Mouse (Mus musculus) heart, embryonic 10.5 days (tissue): ENCODE measurements at regions not wholly inside any gene's neighbourhood (a gene's known extent, or its start where the extent isn't known, plus 50 kb on each side); places are given as distances from the start of the nearest gene placed in this dataset.

ENCODE experiments used
- DNase-seq: peaks from one replicate; pipeline ENCODE4 v3.0.0-alpha.2; 2017; ENCODE audit warnings: low spot score
- H3K27ac ChIP-seq: fragments of 300-500 bp; sonication (generic); 2 replicates; pipeline ENCODE4 v1.5.1; 2016; ENCODE audit warnings: mild to moderate bottlenecking
- H3K27me3 ChIP-seq: fragments of 300-500 bp; sonication (generic); 2 replicates; pipeline ENCODE4 v1.6.1; 2016; ENCODE audit warnings: mild to moderate bottlenecking; ENCODE audit not compliant: poor library complexity, insufficient read depth, severe bottlenecking
- H3K36me3 ChIP-seq: fragments of 300-500 bp; sonication (generic); 2 replicates; pipeline ENCODE4 v1.6.1; 2016; ENCODE audit warnings: mild to moderate bottlenecking, moderate library complexity
- H3K4me1 ChIP-seq: fragments of 300-500 bp; sonication (generic); 2 replicates; pipeline ENCODE4 v1.6.1; 2016; ENCODE audit warnings: mild to moderate bottlenecking
- H3K4me3 ChIP-seq: fragments of 300-500 bp; sonication (generic); 2 replicates; pipeline ENCODE4 v1.5.1; 2016; ENCODE audit warnings: mild to moderate bottlenecking, moderate library complexity
- H3K9me3 ChIP-seq: fragments of 300-500 bp; sonication (generic); 2 replicates; pipeline ENCODE4 v1.6.1; 2016; ENCODE audit warnings: mild to moderate bottlenecking, moderate library complexity
- WGBS: fragments of 180-500 bp; shearing (Covaris S2); methylation state at CpG from one replicate; pipeline ENCODE4 v1.1.7; 2016; 5-methylcytosine and 5-hydroxymethylcytosine counted together

DNA sequence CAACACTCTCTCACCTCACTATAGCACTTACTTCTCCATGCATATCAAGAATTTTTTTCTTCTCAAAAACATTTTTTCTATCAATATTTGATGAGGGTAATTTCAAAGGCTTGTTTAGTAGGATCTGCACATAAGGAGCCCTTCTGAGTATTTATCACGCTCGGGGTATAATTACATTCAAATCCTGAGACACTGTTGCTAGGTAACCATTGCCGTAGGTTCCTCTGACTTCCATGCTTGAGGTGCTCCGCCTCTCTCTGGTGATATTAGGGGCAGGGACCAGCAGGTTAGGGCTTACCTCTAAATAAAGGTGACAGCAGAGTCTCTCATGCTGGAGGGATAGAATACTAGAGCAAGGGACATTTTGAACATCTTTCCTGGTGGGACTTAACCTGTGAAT, 54.4 kb upstream of the 9630041A04Rik start:
- H3K36me3 ChIP-seq = no peaks in the 10 kb centered on the region
- H3K4me1 ChIP-seq = no peaks in the 10 kb centered on the region
- H3K4me3 ChIP-seq = no peak overlapping the region
- H3K27ac ChIP-seq = no peak overlapping the region
- no peak for DNase-seq
- WGBS = 74% methylated on average over 4 of the region's 4 CpGs
- H3K27me3 ChIP-seq = no peaks in the 10 kb centered on the region
- H3K9me3 ChIP-seq = no peaks in the 10 kb centered on the region

DNA sequence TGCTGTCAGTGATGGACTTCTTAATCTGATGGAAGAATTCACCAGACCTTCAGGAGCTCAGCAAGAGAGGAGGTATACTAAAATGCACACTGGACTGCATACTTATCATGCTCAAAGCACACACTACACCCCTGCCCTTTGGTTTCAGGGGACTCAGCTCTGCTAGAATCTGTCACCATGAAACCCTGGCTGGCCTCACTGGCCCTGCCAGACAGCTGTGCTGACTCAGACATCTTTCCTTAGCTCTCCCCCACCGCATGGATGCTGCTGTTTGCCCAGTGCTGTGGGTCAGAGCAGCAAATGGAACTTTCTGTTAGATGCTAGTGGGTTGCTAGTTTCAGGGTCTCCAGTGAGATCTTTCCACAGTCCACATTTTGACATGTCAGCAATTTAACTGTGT, 64.9 kb upstream of the 9630041A04Rik start:
- H3K36me3 ChIP-seq = no peaks in the 10 kb centered on the region
- no peaks in the 10 kb centered on the region for H3K4me1 ChIP-seq
- 70% methylated on average over 1 of the region's 1 CpGs for WGBS
- no peaks in the 10 kb centered on the region for H3K9me3 ChIP-seq
- no peaks in the 10 kb centered on the region for H3K27me3 ChIP-seq
- DNase-seq = no peak
- no peak overlapping the region for H3K27ac ChIP-seq
- no peak overlapping the region for H3K4me3 ChIP-seq

DNA sequence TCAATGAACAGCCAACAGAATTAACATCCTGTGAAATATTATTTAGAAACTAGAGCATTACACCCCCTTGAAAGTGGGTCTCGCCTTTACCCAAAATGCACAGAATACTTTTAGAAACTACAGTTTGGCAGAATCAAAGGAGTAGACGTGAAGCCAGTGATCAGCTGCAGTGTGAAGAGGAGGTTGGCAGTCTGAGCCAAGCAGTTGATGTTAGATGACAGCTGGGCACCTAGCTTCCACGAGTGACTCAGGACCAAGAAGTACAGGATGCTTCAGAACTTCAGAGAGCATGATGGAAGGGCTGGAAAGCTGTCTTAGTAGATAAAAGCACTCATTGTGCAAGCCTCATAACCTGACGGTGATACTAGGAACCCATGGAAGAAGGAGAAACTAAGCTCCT, 65.6 kb upstream of the 9630041A04Rik start:
- no peaks in the 10 kb centered on the region for H3K27me3 ChIP-seq
- H3K36me3 ChIP-seq = no peaks in the 10 kb centered on the region

DNA sequence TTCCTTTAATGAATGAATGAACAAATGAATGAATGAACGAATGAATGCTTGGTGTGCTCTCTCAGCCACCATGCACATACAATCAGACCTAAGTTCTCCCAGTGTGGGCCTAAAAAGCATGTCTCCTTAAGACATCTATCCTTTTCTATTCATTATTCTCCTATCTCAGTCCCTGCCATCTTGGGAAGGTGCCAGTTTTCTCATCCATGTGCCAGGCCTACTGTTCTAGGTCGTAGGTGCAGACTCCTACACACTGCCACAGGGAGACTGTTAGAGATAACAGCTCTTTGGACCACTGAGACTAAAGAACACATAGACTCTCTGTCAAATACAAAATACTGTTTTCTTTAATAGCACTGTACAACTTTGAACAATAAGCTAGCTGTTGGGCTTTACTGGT, 66.2 kb upstream of the 9630041A04Rik start:
- WGBS = 71% methylated on average over 2 of the region's 2 CpGs
- no peaks in the 10 kb centered on the region for H3K27me3 ChIP-seq
- no peaks in the 10 kb centered on the region for H3K4me1 ChIP-seq
- no peaks in the 10 kb centered on the region for H3K36me3 ChIP-seq
- no peak for DNase-seq
- no peak overlapping the region for H3K27ac ChIP-seq
- H3K4me3 ChIP-seq = no peak overlapping the region
- H3K9me3 ChIP-seq = no peaks in the 10 kb centered on the region

More for the DNA sequence above, 65.6 kb upstream of the 9630041A04Rik start:
- Histone ChIP-seq H3K27ac (no peak overlapping the region), H3K4me3 (no peak overlapping the region), H3K9me3 (no peaks in the 10 kb centered on the region), H3K4me1 (no peaks in the 10 kb centered on the region)
- no peak for DNase-seq
- 63% methylated on average over 4 of the region's 4 CpGs for WGBS

DNA sequence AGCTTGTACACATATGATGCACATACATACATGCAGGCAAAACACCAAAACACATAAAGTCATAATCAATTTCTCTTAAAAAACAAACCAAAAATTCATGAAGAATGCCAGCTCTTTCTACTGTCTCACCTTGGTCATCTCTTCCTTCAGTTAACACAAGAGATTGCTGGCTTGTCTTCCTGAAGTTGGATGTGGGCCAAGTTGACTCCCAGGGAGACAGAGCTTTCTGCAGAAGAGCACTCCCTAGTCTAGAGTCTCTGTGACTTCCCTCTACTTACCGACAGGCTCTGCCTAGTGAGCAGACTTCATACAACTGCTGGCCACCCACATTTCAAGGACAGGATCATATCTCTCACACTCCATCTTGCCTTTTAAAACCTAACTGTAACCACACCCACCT, 70.7 kb upstream of the 9630041A04Rik start:
- Histone ChIP-seq H3K36me3 (no peaks in the 10 kb centered on the region), H3K9me3 (no peaks in the 10 kb centered on the region), H3K4me3 (no peak overlapping the region), H3K27me3 (no peaks in the 10 kb centered on the region), H3K4me1 (no peaks in the 10 kb centered on the region), H3K27ac (no peak overlapping the region)
- DNase-seq = no peak
- WGBS = 55% methylated on average over 1 of the region's 1 CpGs

DNA sequence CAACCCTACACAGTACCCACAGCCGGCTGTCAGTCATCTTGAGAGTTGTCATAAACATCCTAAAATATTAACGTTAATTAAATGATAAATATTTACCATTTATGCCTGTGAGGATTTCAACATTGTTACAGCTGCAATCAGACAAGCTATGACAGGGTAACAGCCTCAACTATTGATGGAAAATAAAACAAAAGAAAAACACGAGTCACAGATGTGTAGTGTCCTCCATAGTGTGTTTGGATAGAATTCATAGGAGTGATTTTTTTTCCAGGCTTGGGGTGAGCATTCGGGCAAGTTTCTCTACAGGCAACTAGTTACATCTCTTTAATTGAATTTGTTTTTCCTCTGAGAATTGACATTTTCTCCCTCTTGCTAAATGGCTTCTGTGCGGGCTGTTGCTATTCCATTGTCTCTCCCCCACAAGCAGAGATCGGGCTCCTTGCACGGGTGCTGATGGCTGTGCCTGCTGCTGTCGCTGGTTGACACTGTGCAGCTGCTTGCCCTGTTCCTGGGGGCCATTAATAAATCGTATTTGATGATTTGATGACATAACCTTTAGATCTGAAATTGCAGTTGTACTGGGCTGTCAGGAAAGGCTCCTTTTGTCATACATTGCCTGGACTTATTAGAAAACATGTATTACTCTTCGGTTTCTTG, 120.6 kb upstream of the 9630041A04Rik start:
- H3K27ac ChIP-seq = no peak overlapping the region
- H3K36me3 ChIP-seq = no peaks in the 10 kb centered on the region
- H3K9me3 ChIP-seq = no peaks in the 10 kb centered on the region
- peaks cover 4% of the 10 kb centered on the region; the same call in 1 of the 2 replicates for H3K4me1 ChIP-seq
- H3K4me3 ChIP-seq = no peak overlapping the region
- DNase-seq = no peak
- H3K27me3 ChIP-seq = no peaks in the 10 kb centered on the region
- WGBS = 59% methylated on average over 10 of the region's 10 CpGs

DNA sequence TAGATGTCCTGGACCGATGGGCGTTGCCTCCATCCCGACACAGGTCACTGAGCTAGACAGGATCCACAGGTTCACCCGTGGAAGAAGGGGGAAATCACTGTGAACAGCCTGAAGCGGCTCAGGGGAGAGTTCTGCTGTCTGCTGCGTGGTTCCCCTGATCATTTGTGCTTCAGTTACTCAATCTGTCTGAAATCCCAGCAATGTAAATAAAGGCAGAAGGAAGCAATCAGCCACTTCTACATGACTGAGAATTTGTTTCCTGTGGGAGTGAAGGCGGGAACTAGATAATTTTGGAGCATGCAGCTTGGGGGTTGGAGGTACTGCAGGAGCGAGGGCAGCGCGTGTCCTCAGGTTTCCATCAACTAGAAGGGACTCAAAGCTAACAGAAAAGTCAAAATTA, 122.3 kb upstream of the 9630041A04Rik start:
- Histone ChIP-seq H3K36me3 (no peaks in the 10 kb centered on the region), H3K4me1 (peaks cover 4% of the 10 kb centered on the region; the same call in 1 of the 2 replicates)
- WGBS = 58% methylated on average over 10 of the region's 10 CpGs

DNA sequence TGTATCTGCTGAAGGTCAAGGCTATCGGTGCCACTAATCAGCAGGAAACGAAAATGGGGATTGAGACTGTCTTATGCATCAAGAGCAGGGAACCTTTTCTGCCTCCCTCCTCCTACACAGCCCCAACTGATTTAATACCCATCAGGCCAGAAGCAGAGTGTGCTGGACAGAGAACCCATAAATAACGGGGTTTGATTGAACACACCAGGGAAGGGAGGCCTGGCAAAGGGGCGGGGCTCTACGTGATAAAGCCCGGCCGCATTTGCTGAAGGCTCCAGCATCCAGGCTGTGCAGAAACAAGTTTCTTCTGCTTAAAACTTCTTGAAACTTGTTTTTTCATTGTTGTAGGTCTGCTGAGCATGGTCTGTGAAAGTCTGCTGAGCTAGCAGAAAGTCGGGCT, 127.4 kb upstream of the 9630041A04Rik start:
- no peaks in the 10 kb centered on the region for H3K9me3 ChIP-seq
- DNase-seq = no peak
- H3K27me3 ChIP-seq = 0 out of 2 replicates have a peak, but pooled peaks cover 7% of the 10 kb centered on the region
- H3K36me3 ChIP-seq = no peaks in the 10 kb centered on the region
- H3K27ac ChIP-seq = no peak overlapping the region
- peaks cover 3% of the 10 kb centered on the region; the same call in 1 of the 2 replicates for H3K4me1 ChIP-seq
- WGBS = 65% methylated on average over 8 of the region's 8 CpGs
- H3K4me3 ChIP-seq = no peak overlapping the region

More for the DNA sequence above, 122.3 kb upstream of the 9630041A04Rik start:
- no peak overlapping the region for H3K4me3 ChIP-seq
- no peaks in the 10 kb centered on the region for H3K9me3 ChIP-seq
- no peak for DNase-seq
- H3K27me3 ChIP-seq = 0 out of 2 replicates have a peak, but pooled peaks cover 7% of the 10 kb centered on the region
- no peak overlapping the region for H3K27ac ChIP-seq

DNA sequence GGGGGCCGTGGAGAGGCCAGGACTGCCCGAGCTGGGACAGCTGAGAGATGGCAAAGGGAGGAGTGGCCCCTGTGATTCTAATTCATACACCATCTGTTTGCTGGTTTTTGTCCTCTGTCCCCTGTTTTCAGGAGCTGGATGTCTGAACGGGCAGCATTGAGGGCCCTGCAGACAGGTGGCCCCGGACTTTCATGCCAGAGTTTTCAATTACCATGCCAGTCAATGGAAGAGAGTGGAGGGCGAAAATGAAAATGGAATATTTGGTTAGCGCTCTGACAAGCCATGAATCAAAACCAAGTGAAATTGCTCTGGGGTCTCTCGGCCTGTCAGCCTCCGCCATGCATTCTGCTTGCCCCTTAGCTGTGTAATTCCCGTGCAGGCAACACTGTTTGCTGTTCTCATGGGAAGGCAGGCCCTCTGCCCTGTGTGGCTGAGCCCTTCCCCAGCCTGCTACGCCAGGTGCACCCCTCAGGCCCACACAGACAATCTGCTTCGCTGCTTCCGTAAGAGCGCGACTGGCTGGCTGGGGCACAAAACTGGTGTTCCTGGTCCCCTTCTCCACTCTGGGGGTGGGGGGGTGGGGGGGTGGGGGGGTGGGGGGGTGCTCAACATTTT, 127.9 kb upstream of the 9630041A04Rik start:
- Histone ChIP-seq H3K27ac (no peak overlapping the region), H3K4me1 (no peaks in the 10 kb centered on the region), H3K36me3 (no peaks in the 10 kb centered on the region), H3K4me3 (no peak overlapping the region), H3K27me3 (0 out of 2 replicates have a peak, but pooled peaks cover 7% of the 10 kb centered on the region), H3K9me3 (no peaks in the 10 kb centered on the region)
- no peak for DNase-seq
- WGBS = 79% methylated on average over 14 of the region's 14 CpGs

DNA sequence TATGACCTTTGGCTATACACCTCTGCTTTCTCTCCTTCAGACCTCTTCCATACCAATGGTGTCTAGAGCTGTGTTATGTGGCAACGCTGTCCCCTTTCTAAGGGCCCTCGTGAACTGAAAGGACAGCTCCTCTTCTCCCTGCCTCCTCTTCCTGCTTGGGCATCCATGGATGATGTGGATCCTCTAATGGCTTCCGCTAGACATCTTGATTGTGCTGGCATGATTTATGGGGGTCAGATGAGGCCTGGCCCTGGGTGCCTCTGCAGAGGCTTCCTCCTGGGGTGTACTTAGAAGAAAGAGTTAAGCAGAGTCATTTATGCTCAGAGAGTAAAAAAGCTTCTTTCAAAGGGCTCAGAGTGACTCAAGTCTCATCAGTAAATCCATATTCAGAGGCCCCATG, 131.5 kb upstream of the 9630041A04Rik start:
- DNase-seq = no peak
- Histone ChIP-seq H3K9me3 (no peaks in the 10 kb centered on the region), H3K27me3 (0 out of 2 replicates have a peak, but pooled peaks cover 3% of the 10 kb centered on the region), H3K4me1 (no peaks in the 10 kb centered on the region), H3K4me3 (no peak overlapping the region), H3K36me3 (no peaks in the 10 kb centered on the region), H3K27ac (no peak overlapping the region)
- WGBS = 74% methylated on average over 3 of the region's 3 CpGs

DNA sequence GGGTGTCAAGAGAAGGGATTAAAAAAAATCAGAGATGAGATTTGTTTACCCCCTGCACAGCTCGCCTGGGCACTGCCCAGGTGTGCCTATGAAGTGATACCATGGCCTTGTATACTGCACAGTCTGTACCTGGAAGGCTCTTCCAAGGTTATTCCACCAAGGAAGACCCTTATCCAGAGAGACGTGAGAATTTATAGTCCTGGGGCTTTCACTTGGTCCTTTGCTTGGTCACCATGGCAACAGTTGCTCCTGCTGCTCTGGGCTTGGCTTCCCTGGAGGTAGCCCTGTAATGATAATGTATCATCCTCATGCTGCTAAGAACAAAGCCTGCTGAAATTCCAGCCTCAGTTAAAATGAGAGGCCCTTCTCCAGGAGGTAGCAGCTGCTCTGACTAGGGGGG, 143.7 kb upstream of the 9630041A04Rik start:
- no peaks in the 10 kb centered on the region for H3K27me3 ChIP-seq
- no peaks in the 10 kb centered on the region for H3K9me3 ChIP-seq
- WGBS = 21% methylated on average over 2 of the region's 2 CpGs
- no peaks in the 10 kb centered on the region for H3K4me1 ChIP-seq
- no peak overlapping the region for H3K27ac ChIP-seq
- no peaks in the 10 kb centered on the region for H3K36me3 ChIP-seq
- no peak overlapping the region for H3K4me3 ChIP-seq
- DNase-seq = no peak

DNA sequence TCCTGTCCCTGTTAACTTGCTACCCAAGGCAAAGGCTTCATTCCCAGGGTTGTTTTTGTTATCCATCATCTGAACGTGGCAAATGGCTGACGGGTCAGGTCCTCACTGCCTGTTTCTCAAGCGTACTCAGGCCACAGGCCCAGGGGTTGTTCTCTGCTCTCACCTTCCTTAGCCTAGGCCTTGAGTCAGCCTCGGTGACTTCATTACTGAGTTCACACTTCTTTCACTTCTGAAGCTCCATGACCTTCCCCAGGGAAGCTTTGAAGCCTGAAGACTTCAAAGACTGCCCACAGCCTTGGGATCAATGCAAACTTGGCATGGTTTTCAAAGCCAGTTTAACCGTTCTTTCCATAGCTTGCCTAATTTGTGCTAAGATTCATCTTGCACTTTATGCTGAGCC, 145.3 kb upstream of the 9630041A04Rik start:
- no peak overlapping the region for H3K4me3 ChIP-seq
- H3K36me3 ChIP-seq = no peaks in the 10 kb centered on the region
- H3K9me3 ChIP-seq = no peaks in the 10 kb centered on the region
- H3K27ac ChIP-seq = no peak overlapping the region
- DNase-seq = no peak
- H3K27me3 ChIP-seq = no peaks in the 10 kb centered on the region
- 45% methylated on average over 5 of the region's 5 CpGs for WGBS
- no peaks in the 10 kb centered on the region for H3K4me1 ChIP-seq

DNA sequence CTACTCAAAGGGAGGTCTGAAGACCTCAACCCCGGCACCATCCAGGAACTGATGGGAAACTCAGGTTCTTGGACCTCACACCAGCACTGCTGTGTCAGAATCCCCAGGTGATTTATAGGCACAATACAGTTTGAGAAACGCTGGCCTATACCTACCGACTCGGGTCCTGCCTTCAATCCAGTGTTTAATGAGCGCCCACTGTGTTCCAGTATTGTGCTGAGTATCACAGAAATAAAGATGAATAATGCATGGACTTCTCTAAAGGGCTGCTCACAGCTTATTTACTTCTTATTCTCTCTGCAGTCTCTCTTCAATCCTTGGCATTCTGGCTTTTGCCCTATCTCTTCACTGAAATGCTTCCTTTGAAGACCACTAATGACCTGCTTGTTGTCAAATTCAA, 146.8 kb upstream of the 9630041A04Rik start:
- Histone ChIP-seq H3K27me3 (no peaks in the 10 kb centered on the region), H3K4me1 (no peaks in the 10 kb centered on the region), H3K4me3 (no peak overlapping the region), H3K36me3 (no peaks in the 10 kb centered on the region), H3K27ac (no peak overlapping the region), H3K9me3 (no peaks in the 10 kb centered on the region)
- WGBS = 89% methylated on average over 5 of the region's 5 CpGs
- no peak for DNase-seq
